Mouse (Mus musculus): ENCODE results near the gene Lrp10. TPM values are rescaled to one million over a fixed set of nuclear protein-coding genes. Genes with fewer than 3 reads are reported as not detected.

Lrp10 gene
- total RNA-seq, 2 experiments from 2014 or later, result 18.9 to 25.0 TPM

DNA sequence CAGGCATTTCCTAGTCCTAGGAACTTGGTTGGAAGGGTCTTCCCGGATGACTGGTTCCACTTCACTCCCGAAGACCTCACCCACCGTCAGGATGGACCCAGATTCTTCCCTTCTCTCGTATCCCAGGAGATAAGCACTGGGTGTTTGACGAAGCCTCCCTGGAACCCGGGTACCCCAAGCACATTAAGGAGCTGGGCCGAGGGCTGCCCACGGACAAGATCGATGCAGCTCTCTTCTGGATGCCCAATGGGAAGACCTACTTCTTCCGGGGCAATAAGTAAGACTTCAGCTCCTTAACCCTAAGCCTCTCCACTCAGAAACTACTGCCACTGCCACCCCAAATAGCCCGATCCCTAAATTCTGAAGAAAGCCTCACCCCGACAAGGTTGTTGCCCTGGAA lies 24.8 kb upstream of the Lrp10 start:
- Histone ChIP-seq H3K27ac (no peak overlapping the region), H3K4me3 (no peak overlapping the region)
- intact Hi-C loops (cut with DNase I), result no loop called here
- no peak for DNase-seq (ENCODE audit: extremely low spot score in 1 of 2, low spot score in 2 of 2)
- no peak for TF ChIP-seq CTCF (IDR thresholded peaks at IDR 0.05)

DNA sequence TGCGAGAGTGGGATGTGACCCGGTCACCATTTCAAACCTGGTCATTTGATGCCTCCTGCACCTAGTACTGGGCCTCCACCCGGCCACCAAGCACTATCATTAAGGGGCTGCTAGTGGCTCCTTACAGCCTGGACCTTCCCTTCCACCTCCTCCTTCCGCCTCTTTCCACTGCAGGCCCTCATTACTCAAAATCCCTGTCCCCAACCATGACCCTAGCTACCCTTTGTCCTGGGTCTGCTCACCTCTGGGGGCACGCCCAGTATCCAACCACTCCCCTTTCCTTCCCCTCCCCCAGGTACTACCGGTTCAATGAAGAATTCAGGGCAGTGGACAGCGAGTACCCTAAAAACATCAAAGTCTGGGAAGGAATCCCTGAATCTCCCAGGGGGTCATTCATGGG lies 24.3 kb upstream of the Lrp10 start:
- no peak for TF ChIP-seq CTCF (IDR thresholded peaks at IDR 0.05)
- intact Hi-C loops (cut with DNase I), result no loop called here
- H3K27ac ChIP-seq, result no peak overlapping the region

DNA sequence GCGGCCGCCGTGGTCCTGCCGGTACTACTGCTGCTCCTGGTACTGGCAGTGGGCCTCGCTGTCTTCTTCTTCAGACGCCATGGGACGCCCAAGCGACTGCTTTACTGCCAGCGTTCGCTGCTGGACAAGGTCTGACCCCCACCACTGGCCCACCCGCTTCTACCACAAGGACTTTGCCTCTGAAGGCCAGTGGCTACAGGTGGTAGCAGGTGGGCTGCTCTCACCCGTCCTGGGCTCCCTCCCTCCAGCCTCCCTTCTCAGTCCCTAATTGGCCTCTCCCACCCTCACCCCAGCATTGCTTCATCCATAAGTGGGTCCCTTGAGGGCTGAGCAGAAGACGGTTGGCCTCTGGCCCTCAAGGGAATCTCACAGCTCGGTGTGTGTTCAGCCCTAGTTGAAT lies 23.4 kb upstream of the Lrp10 start:
- H3K4me3 ChIP-seq, result no peak overlapping the region
- intact Hi-C loops (cut with DNase I), result no loop called here
- no peak for TF ChIP-seq CTCF (IDR thresholded peaks at IDR 0.05)
- H3K27ac ChIP-seq, result no peak overlapping the region
- no peak for DNase-seq (ENCODE audit: extremely low spot score in 1 of 2, low spot score in 2 of 2)

More for the DNA sequence above, 24.3 kb upstream of the Lrp10 start:
- no peak for DNase-seq (ENCODE audit: extremely low spot score in 1 of 2, low spot score in 2 of 2)
- no peak overlapping the region for H3K4me3 ChIP-seq

DNA sequence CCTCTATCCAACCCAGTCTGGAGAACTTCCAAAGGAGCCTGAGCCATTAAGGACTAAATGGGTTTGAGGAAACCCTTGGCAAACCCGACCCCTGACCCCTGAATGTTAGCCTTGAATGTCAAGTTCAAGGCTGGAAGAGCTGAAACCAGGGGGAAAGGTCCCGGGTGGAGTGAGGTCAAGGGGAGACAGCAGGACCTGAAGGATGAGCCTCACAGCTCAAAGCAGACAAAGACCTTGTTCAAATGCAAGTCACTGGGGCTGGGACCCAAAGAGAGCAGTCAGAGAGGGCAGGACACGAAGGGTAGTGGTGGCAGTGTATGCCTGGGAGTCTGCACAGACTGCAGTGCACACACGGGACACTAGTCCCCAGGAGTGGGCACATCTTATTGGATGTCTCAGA lies 22.6 kb upstream of the Lrp10 start:
- Histone ChIP-seq H3K27ac (no peak overlapping the region), H3K4me3 (no peak overlapping the region)
- intact Hi-C loops (cut with DNase I), result no loop called here
- no peak for TF ChIP-seq CTCF (IDR thresholded peaks at IDR 0.05)
- no peak for DNase-seq (ENCODE audit: extremely low spot score in 1 of 2, low spot score in 2 of 2)

DNA sequence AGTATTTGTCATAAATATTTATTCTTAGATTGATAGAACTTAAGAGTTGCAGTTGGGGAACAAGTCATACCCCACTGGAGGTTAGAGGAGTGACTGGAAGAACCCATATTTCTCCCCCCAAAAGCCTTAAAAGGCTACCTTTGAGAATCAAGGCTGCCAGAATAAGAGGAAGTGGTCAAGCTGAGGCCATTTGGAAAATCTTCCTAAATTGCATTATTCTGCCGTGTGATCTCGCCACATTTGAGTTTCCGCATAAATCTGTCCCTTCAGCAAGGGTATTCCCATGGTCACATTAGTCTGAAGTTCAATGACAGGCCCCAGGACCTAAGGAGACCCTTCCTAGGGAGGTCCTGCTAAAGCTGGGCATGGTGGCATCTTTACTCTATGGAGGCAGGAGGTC lies 21.4 kb upstream of the Lrp10 start:
- Histone ChIP-seq H3K4me3 (no peak overlapping the region), H3K27ac (no peak overlapping the region)
- TF ChIP-seq CTCF (IDR thresholded peaks at IDR 0.05), result no peak
- intact Hi-C loops (cut with DNase I), result no loop called here
- no peak for DNase-seq (ENCODE audit: extremely low spot score in 1 of 2, low spot score in 2 of 2)

DNA sequence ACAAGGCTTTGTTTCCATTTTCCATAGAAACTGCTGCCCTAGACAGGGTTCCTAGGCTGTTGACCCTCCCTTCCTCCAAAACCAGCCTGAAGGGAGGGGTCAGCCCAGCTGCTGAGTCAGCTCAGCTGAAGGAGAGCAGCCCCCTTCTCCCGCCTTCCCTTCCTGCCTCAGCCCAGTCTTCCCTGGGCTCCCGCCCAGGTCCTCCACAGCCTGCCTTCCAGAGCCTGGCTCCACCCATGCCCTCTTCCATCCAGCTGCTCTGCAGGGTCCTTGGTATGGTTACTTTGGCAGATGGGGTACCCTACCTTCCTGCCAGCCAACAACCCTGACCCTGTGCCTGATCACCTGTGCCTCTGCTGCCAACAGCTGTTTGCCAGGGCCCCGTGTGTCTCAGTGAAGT lies 20.7 kb upstream of the Lrp10 start:
- DNase-seq (ENCODE audit: extremely low spot score in 1 of 2, low spot score in 2 of 2), result no peak
- no peak overlapping the region for H3K27ac ChIP-seq
- intact Hi-C loops (cut with DNase I), result no loop called here
- no peak overlapping the region for H3K4me3 ChIP-seq
- TF ChIP-seq CTCF (IDR thresholded peaks at IDR 0.05), result no peak

DNA sequence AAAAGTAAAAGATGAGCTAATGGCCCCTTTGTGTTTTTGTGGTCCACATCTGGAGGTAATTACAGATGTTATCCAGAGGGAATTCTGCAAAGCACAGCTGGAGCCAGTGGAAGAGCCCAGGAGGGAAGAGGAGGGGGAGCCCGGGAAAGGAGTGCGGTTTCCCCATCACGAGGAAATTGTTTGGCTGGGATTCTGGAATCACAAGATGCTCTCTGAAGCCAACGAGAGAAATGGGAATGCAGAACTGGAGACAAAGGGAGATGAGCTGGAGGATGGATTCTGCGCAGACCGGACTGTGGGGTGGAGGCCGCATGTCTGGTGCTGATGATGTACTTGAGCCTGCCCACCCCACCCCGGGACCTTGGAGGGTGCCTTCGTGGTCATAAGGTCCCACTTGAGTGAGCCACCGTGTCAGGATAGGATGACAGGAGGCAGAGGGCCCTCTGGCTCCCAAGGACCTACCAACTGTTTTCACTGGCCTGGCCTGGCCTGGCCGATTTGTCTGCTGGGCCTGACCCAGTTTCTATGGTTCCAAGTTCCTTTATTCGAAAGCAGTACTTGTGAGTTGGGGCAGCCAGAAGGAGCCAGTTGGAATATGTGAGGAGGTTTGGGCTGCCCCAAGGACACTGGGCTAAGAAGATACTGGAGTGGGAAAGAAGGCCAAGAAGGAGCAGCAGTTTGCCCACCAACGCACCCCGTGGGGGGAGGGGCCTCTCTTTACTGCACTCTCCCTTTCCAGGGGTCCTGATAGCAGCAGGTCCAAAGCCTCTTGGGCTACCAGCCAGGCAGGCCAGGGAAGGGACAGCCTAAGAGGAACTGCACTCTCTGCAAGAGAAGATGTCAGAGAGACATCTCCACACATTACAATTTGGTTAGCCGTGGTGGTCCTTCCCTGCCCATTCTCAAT lies 20.0 kb upstream of the Lrp10 start:
- intact Hi-C loops (cut with DNase I), result no loop called here
- Histone ChIP-seq H3K27ac (no peak overlapping the region), H3K4me3 (no peak overlapping the region)
- no peak for TF ChIP-seq CTCF (IDR thresholded peaks at IDR 0.05)
- DNase-seq (ENCODE audit: extremely low spot score in 1 of 2, low spot score in 2 of 2), result no peak

DNA sequence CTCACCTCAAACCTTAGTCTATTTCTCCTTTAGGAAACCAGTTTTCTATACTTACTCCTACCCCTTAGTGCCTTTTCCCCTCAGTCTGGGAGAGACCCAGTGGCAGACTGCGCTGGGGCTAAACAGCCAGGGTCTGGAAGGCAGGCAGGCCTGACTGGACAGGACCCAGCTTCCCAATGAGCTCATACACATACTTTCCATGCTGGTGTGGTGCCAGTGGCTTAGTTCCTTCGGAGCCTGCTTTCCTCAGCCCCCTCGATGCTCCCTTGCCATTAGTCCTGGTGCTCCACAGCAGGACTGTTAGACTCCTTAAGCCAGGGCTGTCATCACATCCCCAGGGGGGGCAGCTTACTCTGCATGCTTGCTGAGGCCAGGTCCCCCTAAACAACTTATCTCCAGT lies 18.5 kb upstream of the Lrp10 start:
- intact Hi-C loops (cut with DNase I), result no loop called here
- Histone ChIP-seq H3K27ac (no peak overlapping the region), H3K4me3 (no peak overlapping the region)
- no peak for DNase-seq (ENCODE audit: extremely low spot score in 1 of 2, low spot score in 2 of 2)
- TF ChIP-seq CTCF (IDR thresholded peaks at IDR 0.05), result no peak

DNA sequence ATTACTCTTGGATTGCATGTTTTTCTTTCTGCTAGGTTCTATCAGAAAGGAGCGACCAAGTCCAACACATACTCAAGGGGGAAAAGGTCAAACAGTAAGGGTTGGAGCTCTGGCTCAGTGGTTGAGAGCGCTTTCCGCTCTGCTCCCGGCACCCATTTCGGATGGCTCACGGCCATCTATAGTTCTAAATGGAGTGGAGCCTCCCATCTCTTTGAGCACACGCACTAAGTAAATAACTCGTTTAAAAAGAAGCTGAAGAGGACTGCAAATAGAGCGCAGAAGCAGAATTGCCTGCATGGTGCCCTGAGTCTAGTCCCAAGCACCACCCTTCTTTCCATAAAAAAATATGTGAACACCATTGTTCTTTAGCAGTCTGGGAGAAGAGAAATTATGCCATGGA lies 10.4 kb upstream of the Lrp10 start:
- Histone ChIP-seq H3K4me3 (no peak overlapping the region), H3K27ac (no peak overlapping the region)
- DNase-seq (ENCODE audit: extremely low spot score in 1 of 2, low spot score in 2 of 2), result no peak
- intact Hi-C loops (cut with DNase I), result no loop called here
- no peak for TF ChIP-seq CTCF (IDR thresholded peaks at IDR 0.05)

DNA sequence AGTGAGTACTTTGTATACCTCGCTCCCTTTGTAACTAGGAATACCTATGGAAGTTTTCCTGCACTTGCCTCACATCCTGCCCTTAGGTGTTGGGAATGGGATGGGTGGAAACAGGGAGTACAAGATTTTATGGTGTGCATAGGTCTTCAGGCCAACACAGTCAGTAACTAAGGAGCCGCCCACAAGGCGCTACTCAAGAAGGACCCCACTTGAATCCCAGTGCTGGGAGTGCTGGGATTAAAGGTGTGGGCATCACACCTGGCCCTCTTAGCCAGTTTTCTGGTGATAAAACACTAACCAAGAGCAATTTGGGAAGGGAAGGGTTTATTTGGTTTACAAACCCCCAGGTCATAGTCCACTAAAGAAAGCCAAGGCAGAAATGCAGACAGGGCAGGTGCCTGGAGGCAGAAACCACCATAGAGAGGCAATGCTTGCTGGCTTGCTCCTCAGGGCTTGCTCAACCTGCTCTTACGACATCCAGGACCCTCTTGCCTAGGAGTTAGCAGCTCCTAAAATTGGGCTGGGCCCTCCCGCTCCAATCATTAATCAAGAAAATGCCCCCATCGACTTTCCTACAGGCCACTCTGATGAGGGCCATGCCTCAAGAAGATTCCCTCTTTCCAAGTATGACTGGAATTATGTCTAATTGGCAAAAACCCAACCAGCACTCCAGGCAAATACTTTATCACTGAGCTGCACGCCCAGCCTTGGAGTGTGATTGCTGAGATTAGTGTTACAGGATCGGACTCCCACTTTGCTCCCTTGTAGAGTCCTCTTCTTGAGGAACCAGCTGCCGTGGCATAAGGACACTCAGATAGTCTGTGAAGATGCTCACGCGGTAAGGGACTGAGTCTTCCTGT lies 9.0 kb upstream of the Lrp10 start:
- intact Hi-C loops (cut with DNase I), result no loop called here
- no peak for TF ChIP-seq CTCF (IDR thresholded peaks at IDR 0.05)
- H3K4me3 ChIP-seq, result no peak overlapping the region
- no peak for DNase-seq (ENCODE audit: extremely low spot score in 1 of 2, low spot score in 2 of 2)
- no peak overlapping the region for H3K27ac ChIP-seq

DNA sequence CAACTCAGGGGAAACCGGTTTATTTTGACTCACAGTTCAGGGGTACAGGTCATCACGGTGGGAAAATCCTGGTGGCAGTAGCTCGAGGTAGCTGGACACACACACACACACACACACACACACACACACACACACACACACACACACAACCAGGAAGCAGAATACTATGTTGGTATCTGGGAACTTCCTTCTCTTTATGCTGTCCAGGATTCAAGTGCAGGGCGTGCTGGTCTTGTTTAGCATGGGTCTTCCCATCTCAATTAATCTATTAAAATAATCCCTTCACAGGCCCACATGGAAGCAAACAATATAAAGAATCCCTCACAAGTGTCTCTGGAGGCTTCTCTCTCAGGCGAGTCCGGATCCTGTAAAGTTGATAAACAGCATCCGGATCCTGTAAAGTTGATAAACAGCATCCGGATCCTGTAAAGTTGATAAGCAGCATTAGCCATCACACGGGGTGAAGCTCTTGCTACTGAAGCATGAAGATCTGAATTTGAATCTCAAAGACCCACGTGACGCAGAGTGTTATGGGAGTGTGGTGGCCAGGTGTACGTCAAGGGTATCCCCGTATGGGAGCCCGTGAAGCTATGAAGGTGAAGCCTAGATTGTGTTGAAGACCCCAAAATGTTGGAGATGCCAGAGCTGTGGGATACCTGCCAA lies 5.9 kb upstream of the Lrp10 start:
- H3K27ac ChIP-seq, result no peak overlapping the region
- intact Hi-C loops (cut with DNase I), result no loop called here
- no peak for DNase-seq (ENCODE audit: extremely low spot score in 1 of 2, low spot score in 2 of 2)
- no peak for TF ChIP-seq CTCF (IDR thresholded peaks at IDR 0.05)
- H3K4me3 ChIP-seq, result no peak overlapping the region

DNA sequence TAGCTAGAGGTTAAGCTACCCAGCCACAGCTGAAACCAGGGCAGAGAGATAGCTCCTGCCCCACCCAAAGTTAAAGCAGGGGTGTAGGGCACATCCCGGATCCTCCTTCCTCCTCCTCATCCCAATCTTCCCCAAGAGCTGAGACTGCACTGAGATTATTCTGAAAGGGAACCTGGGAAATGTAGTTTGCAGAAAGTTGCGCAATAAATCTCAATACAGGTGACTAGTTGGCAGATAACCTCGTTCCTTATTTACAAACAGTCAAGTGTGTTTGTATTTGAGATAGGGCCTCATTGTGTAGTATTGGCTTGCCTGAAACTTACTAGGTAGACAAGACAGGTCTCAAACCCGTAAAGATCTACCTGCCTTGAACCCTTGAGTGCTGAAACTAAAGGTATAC lies 1.8 kb upstream of the Lrp10 start:
- TF ChIP-seq CTCF (IDR thresholded peaks at IDR 0.05), result no peak
- intact Hi-C loops (cut with DNase I), result no loop called here
- no peak for DNase-seq (ENCODE audit: extremely low spot score in 1 of 2, low spot score in 2 of 2)
- no peak overlapping the region for H3K4me3 ChIP-seq
- no peak overlapping the region for H3K27ac ChIP-seq

All from left cerebral cortex, adult 2 months (tissue).